Mouse (Mus musculus) spleen, adult 2 months (tissue): ENCODE data around the gene Tbcd.

Source experiments
- CTCF ChIP-seq: fragments of 200-500 bp; IDR thresholded peaks from 2 replicates; pipeline ENCODE4 v1.5.1; 2011; ENCODE audit warnings: mild to moderate bottlenecking, inconsistent platforms; ENCODE audit not compliant: insufficient read depth, insufficient read length, insufficient replicate concordance; ENCODE audit errors: extremely low read depth
- POLR2A ChIP-seq: fragments of 200-500 bp; IDR thresholded peaks from 2 replicates; pipeline ENCODE4 v1.6.1; 2011; ENCODE audit warnings: low read depth, low read length, inconsistent platforms

- TF ChIP-seq POLR2A (no peak), CTCF (no peak)
Measured at GRCm38 (mm10) chr11:121543922-121544321, 92.2 kb downstream of the Tbcd start.
